Mouse (Mus musculus) right cerebral cortex, postnatal 25 days (tissue): Measurements from ENCODE around the gene Pomp.

ENCODE experiments used
- DNase-seq: peaks from one replicate; pipeline ENCODE4 v3.0.0; 2022

Gene Pomp

DNA sequence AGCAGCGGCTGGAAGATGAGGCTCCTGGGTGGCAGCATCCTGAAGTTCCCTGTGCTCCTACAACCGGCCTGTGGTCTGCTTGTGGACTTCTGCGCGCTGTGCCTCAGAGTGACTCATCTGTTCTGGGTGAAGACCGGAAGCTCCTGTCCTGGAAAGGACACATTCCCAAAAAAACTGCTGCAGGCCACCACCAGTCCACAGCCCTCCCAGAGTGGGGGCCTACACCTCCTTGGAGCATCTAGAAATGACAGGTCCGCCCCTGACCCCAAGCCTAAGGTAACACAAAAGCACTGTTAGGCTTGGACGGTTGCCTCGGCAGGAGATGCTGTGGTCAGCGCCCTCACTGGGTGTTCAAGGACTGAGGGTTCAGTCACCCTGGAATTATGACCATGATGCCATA lies 42.9 kb downstream of the Pomp start:
- DNase-seq = no peak

DNA sequence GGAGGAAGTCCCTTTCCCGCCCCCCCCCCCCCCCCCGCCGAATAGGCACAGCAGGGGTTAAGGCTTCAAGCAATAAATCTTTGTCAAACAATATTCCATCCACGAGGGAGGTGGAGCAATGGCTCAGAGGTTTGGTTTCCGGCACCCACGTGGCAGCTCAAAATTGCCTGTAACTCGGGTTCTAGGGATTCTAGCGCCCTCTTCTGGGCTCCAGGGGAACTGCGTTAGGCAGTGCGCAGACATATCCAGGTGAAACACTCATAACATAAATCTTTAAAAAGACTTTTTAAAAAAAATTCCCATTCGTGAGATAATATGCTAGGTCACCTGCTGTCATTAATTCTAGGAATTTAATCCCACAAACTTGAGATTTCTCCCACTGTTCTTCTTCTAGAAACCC lies 46.9 kb downstream of the Pomp start:
- DNase-seq = no peak

DNA sequence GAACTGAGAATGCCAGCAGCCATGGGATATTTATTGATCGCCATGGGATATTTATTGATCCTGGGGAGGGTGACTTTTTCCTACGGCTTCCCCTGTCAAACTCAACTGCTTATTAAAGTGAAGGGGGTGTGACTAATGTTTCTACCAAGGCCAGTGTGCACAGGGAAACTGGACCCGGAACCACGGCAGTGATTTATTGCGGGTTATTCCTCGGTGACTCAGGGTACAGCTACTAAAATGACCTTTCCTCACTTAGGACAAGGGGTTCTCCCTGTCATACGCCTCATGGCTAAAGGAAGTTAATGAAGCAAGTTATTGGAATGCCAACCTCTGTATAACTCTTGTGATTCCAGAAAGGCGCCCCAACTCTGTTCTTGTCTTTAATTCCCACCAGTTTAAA lies 47.6 kb downstream of the Pomp start:
- no peak for DNase-seq

DNA sequence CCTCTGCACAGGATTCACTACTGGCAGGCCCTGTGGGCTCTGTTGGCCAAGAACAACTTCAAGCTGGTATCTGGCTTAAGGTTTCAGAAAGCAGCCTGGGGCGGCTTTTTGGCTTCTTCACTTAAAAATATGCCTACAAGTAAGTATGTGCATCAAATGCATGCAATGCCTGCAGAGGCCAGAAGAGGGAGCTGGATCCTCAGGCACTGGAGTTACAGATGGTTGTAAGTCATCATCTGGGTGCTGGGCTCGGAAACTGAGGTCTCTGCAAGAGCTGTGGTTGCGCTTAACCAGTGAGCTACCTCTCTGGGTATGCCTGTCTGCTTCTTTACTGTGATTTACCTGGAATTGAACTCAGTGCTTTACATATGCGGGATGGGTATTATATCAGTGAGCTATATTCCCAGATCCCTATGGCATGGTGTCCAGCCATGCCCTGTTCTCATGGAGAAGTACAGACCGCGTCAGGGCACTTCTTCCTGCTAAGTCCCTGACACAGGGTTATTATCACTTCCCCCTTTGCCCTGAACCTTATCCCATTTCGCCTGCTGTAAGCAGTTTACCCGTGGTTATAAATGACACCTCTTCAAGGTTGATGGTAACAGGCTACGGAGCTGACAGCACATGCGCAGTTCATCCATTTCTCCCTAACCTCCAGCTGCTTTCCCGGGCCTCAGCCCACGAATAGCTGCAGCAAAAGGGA lies 50.7 kb downstream of the Pomp start:
- no peak for DNase-seq

DNA sequence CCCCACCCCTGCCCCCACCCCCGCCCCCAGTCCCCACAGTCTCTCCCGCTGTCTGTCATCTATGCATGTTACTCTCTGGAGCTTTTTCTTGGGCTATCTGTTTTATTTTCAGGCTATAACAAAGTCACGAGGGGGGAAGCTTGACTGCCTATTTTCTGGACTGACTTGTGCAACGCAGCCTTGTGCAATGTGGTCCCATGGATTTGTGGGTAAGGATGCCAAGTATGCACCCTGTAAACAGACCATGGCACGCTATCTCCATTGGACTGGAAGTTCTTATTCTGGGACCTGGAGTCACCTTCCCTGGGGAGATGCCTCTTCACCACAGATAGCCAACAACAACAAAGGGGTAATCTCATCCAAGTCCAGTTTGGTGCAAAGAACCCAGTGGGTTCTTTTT lies 51.5 kb downstream of the Pomp start:
- DNase-seq = no peak

DNA sequence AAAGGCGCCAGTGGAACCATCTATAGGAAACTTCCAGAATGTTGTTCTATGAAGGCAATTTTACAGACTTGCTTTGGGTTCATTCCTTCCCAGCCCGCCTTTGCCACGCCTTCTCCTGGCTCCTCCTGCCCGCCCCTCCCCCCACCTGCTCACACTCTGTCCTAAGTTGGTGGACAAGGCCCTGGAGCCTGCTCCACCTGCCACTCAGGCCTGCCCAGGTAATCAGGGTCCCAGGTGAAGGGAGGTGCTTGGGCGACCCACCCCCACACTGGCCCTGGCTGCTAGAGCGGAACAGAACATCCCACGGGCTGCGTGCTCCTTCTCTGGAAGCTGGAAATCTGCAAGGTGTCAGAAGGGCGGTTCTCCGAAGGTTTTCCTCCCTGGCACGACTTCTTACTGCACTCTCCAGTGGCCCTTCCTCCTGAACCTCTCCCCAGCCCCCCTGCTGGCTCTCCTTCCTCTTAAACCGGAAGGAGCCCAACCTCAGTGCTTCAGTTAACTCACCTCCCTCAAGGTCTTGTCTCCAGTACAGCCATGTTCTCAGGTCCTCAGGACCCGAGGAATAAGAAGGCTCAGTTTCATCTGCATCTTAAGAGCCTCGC lies 53.1 kb downstream of the Pomp start:
- no peak for DNase-seq

DNA sequence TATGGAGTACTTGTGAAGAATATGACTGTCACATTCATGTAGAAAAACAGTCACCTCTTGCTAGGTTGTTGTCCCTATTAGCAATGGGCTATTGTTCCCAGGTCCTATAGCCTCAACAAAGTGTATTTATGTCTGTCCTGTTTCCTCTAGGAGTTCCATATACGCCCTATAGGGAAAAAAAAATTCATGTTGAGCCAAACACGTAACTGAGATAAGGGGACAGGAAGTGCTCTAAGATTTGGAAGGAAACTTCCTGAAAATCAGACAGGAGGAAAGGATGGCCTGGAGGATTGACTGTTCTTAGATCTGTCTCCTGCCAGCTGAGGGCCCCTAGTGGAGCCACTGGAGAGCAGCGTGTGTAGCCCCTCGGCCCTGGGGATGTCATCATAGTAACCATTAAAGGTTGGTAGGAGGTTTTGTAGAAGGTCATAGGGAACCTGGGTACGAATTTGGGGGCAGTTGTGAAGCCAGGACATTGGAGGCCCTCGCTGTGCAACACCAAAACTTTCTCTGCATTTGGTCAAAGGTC lies 54.8 kb downstream of the Pomp start:
- DNase-seq = no peak

DNA sequence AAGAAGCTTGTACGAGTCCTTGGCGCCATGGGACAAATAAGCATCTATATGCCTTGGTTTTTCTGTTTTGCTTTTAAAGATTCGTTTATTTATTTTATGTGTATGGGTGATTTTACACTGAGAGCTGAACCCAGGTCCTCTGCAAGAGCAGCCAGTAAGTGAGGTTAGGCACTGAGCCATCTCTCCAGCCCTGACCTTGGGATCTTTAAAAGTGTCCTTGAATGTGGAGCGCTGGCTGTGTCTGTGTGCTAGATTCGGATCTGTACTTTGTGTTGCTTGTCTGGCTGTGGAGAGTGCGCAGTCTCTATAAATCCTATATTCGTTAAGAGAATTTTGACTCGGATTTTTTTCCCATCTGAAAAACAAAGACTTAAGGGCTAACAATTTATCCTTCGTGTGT lies 55.9 kb downstream of the Pomp start:
- DNase-seq = no peak

DNA sequence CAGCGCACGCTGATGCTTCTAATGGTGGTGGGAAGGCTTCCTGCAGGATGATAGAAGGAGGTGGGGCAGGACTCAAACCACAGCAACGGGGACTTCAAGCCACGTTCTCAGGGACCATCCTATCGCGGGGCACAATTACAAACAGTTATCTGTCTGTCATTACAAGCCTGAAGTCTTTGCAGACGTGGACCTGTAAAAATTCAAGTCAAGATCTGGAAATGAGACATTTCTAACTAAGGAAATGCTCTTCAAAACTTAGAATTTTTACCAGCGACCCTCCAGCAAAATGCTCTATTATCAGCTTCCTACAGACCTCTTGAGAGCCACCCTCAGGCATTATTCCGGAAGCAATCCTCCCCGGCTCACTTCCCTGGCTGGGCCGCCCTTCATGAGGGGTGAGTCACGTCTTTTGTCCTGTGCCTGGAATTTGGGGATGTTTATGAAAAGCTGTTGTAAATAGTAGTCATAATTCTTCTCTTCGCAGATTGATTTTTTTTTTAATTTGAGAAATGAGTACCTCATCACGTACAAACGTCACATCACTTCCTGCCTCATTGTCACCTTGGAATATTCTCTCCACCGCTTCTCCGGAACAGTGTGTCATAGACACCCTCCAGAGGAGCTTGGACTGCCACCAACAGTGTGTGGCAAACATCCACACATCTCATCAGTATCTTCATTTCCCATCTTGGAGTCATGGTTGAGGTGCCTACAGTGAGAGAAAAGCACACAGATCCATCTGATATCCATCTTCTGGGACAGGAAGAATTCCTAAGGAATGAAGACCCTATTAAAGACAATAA lies 58.0 kb downstream of the Pomp start:
- no peak for DNase-seq

DNA sequence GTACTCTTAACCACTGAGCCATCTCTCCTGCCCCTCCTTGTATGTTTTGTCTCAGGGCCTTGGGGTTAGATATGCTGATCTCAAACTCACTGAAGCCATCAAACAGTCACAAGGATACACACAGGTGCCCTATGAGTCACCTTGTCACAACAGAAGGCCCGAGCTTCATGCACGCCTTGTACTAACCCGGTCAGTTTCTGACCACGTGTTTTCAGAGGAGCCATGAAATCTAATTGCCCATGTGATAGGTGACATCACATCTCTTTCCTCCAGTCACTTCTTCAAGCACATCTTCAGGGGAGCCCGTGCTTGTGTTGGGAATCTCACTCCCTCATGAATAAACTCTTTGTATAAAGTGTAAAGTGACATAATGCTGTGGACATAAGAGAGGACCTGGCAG lies 64.4 kb downstream of the Pomp start:
- DNase-seq = no peak
